32 mouse cellular contexts compared by ENCODE assay signal in the genomic region with DNA sequence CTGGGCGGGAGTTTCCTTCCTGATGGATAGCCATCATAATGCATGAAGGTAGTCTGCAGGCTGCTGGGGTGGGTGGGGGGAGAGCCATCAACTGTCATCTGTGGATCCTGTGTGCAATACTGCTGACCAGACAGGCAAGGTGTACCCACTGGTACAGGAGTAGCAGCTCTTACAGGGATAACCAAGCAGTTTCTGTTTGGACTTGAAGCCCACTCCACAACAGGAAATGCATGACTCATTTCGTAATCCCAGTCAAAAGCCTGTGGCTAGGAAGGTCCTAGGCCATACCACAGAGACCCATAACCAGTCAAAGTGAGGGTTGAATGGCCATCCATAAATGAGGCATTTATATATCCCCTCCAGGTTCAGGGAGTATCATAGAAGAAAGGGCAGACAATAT. TPM values are rescaled to one million over a fixed set of nuclear protein-coding genes. Genes with fewer than 3 reads are reported as not detected.
"Had no signal": no experiment of that assay in that cellular context is flagged by ENCODE, and none has a peak within 500 bp of the region (broad histone marks: within the 10 kb centered on the region; RNA-seq: fewer than 3 reads in every experiment).

No protein-coding gene starts in this region.

- H3K27ac ChIP-seq: gastrocnemius, adult 2 months; heart, adult 2 months; heart, embryonic 13.5 days; heart, embryonic 15.5 days; hindbrain, embryonic 10.5 days; hindbrain, embryonic 12.5 days; hindbrain, embryonic 14.5 days; kidney, embryonic 15.5 days; kidney, postnatal 0 days; limb, embryonic 10.5 days; limb, embryonic 12.5 days; liver, embryonic 13.5 days; liver, embryonic 15.5 days had no signal

- H3K4me1 ChIP-seq: hindbrain, embryonic 12.5 days; kidney, embryonic 15.5 days; limb, embryonic 10.5 days; limb, embryonic 12.5 days; liver, embryonic 13.5 days; liver, embryonic 15.5 days had no signal

- ATAC-seq: hindbrain, embryonic 16.5 days; intestine, embryonic 16.5 days had no signal

- H3K4me2 ChIP-seq: heart, embryonic 11.5 days; heart, embryonic 13.5 days; heart, embryonic 15.5 days; hindbrain, embryonic 12.5 days; hindbrain, embryonic 14.5 days; kidney, embryonic 15.5 days; limb, embryonic 12.5 days; liver, embryonic 11.5 days; liver, embryonic 13.5 days; liver, embryonic 15.5 days had no signal

- H3K9ac ChIP-seq: heart, embryonic 13.5 days; heart, embryonic 15.5 days; hindbrain, embryonic 12.5 days; hindbrain, embryonic 14.5 days; kidney, embryonic 15.5 days; limb, embryonic 12.5 days; liver, embryonic 13.5 days; liver, embryonic 15.5 days had no signal

- H3K27me3 ChIP-seq: heart, embryonic 13.5 days; heart, embryonic 15.5 days; hindbrain, embryonic 12.5 days; kidney, embryonic 15.5 days; limb, embryonic 12.5 days; liver, embryonic 13.5 days; liver, embryonic 15.5 days had no signal

- H3K4me3 ChIP-seq: gastrocnemius, adult 2 months; heart, adult 2 months; heart, embryonic 13.5 days; heart, embryonic 15.5 days; hindbrain, embryonic 10.5 days; hindbrain, embryonic 12.5 days; kidney, embryonic 15.5 days; limb, embryonic 10.5 days; limb, embryonic 12.5 days; liver, embryonic 13.5 days; liver, embryonic 15.5 days had no signal

- DNase-seq: gastrocnemius, adult 2 months; gastrocnemius, postnatal 14 days; gastrocnemius, postnatal 36 days; heart, adult 2 months; heart, postnatal 4 days; kidney, adult 11 months; kidney, adult 2 months; kidney, adult 9 months; kidney, postnatal 14 days; kidney, postnatal 36 days; layer of hippocampus, adult 9-11 months; layer of hippocampus, postnatal 36 days; liver; liver, embryonic 13.5 days had no signal

- H3K9me3 ChIP-seq: heart, embryonic 13.5 days; heart, embryonic 15.5 days; hindbrain, embryonic 10.5 days; hindbrain, embryonic 12.5 days; kidney, embryonic 15.5 days; limb, embryonic 10.5 days; limb, embryonic 12.5 days; liver, embryonic 13.5 days; liver, embryonic 15.5 days had no signal

RNA-seq across cellular contexts. Expression of gene Tex38, which starts 3.2 kb away (rescaled TPM):
- total RNA-seq: layer of hippocampus, adult 18-20 months; layer of hippocampus, postnatal 14 days; layer of hippocampus, postnatal 36 days; left cerebral cortex, adult 18-20 months; left cerebral cortex, postnatal 10 days had no signal
- polyA plus RNA-seq: heart, embryonic 15.5 days; hindbrain, embryonic 12.5 days; liver, embryonic 13.5 days; liver, embryonic 15.5 days had no signal
